ENCODE assay signal across 8 mouse cellular contexts in the genomic region with DNA sequence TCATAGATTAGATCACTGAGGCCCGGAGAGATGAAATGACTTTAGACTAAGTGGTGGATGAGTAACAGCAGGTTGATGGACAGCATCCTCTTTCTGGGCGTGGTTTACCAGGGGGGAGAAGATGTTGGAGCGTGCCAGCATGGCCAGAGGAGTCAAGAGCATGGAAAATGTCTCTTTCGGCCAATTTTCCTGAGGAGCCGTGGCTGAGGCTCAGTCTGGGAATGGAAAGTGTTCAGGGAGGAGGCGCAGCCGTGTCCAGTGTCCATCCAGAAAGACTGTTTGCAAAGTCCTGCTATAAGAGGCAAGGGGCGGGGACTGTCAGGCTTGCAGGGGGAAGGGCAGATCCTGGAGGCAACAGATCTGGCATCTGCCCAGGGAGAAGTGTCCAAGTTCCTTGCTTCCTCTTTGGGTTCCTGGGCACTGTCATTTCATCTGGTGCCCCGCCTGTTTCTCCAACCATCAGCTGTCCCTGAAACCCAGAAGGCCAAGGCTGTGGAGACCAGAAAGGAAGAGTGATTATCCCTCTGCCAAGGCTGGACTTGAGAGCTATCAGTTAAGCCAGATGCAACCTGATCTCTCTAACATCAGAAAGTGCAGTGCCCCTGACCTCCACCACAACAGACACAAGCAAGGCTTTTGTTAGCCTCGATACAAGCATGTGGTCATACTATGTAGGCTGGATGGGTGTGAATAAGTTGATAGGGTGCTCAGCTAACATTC. TPM values are rescaled to one million over a fixed set of nuclear protein-coding genes. Genes with fewer than 3 reads are reported as not detected.
DNase-seq lines count a peak whose midpoint lies in the region; ATAC-seq and TF ChIP-seq lines count a peak whose summit lies in the region.

No protein-coding gene starts in this region.

- intact Hi-C loops in gastrocnemius, postnatal 14 days (cut with DNase I; ENCODE audit: low total_unique reads) = no loop called here

- DNase-seq in hindbrain, embryonic 10.5 days (ENCODE audit: low spot score) = no peak
- DNase-seq in MEL-GATA-1-ER (ENCODE audit: extremely low read depth, low read depth) = peak; percentile 13
- peak; percentile 77 for DNase-seq in gastrocnemius, postnatal 14 days
- no peak for DNase-seq in layer of hippocampus, adult 9-10 months (ENCODE audit: low spot score)
- no peak for DNase-seq in cerebellum, postnatal 36 days

- 72% methylated on average over 10 of the region's 10 CpGs for WGBS in hindbrain, embryonic 10.5 days
- 72% methylated on average over 10 of the region's 10 CpGs for WGBS in hindbrain, embryonic 16.5 days
- 58% methylated on average over 10 of the region's 10 CpGs for WGBS in kidney, embryonic 15.5 days

- no peak overlapping the region for H3K4me3 ChIP-seq in hindbrain, embryonic 10.5 days
- no peak overlapping the region for H3K4me3 ChIP-seq in hindbrain, embryonic 16.5 days (ENCODE audit: low read length)
- H3K4me3 ChIP-seq in kidney, embryonic 15.5 days (replicated peaks) = no peak overlapping the region
- H3K4me3 ChIP-seq in myocyte = no peak overlapping the region

- H3K4me1 ChIP-seq in hindbrain, embryonic 10.5 days (replicated peaks) = peaks cover 26% of the 10 kb centered on the region
- peaks cover 12% of the 10 kb centered on the region for H3K4me1 ChIP-seq in hindbrain, embryonic 16.5 days (ENCODE audit: control insufficient read depth, insufficient read depth, low read depth, low read length)
- peaks cover 22% of the 10 kb centered on the region for H3K4me1 ChIP-seq in kidney, embryonic 15.5 days

- no peak overlapping the region for H3ac ChIP-seq in myocyte (ENCODE audit: control insufficient read depth, insufficient read length)

- ATAC-seq in hindbrain, embryonic 16.5 days = no peak
- ATAC-seq in kidney, embryonic 15.5 days (replicated peaks; ENCODE audit: low FRiP score) = 0 out of 2 replicates have a peak, but pooled peaks have one; percentile 23

- no peaks in the 10 kb centered on the region for H3K79me2 ChIP-seq in myocyte (ENCODE audit: control insufficient read depth, insufficient read depth)

- H3K27ac ChIP-seq in hindbrain, embryonic 10.5 days = peak overlapping the region; percentile 23; the same call in 1 of the 2 replicates
- H3K27ac ChIP-seq in hindbrain, embryonic 16.5 days (ENCODE audit: low read depth, low read length) = no peak overlapping the region; the same call in 1 of the 2 replicates
- H3K27ac ChIP-seq in kidney, embryonic 15.5 days = 0 out of 2 replicates have a peak overlapping the region, but pooled peaks have one; percentile 15

- no peaks in the 10 kb centered on the region for H3K9me3 ChIP-seq in hindbrain, embryonic 10.5 days
- H3K9me3 ChIP-seq in hindbrain, embryonic 16.5 days (ENCODE audit: control insufficient read depth, low read length) = no peaks in the 10 kb centered on the region
- no peaks in the 10 kb centered on the region for H3K9me3 ChIP-seq in kidney, embryonic 15.5 days (replicated peaks)

- no peak for TF ChIP-seq POLR2A in myocyte (IDR thresholded peaks at IDR 0.05; ENCODE audit: insufficient read length, low read depth)

- no peak overlapping the region for H3K9ac ChIP-seq in hindbrain, embryonic 16.5 days (ENCODE audit: low read depth, low read length)
- H3K9ac ChIP-seq in kidney, embryonic 15.5 days = no peak overlapping the region

- no peak overlapping the region for H3K4me2 ChIP-seq in hindbrain, embryonic 16.5 days (ENCODE audit: low read length)
- H3K4me2 ChIP-seq in kidney, embryonic 15.5 days = no peak overlapping the region
- H3K4me2 ChIP-seq in myocyte (ENCODE audit: low read depth) = peak overlapping the region; percentile 78

- no peaks in the 10 kb centered on the region for H3K36me3 ChIP-seq in hindbrain, embryonic 10.5 days
- no peaks in the 10 kb centered on the region for H3K36me3 ChIP-seq in hindbrain, embryonic 16.5 days (ENCODE audit: control insufficient read depth, insufficient read depth, low read length)
- no peaks in the 10 kb centered on the region for H3K36me3 ChIP-seq in kidney, embryonic 15.5 days
- H3K36me3 ChIP-seq in myocyte (ENCODE audit: control insufficient read depth, insufficient read depth) = no peaks in the 10 kb centered on the region

- H3K27me3 ChIP-seq in hindbrain, embryonic 10.5 days (ENCODE audit: insufficient read depth, poor library complexity, severe bottlenecking) = no peaks in the 10 kb centered on the region
- no peaks in the 10 kb centered on the region for H3K27me3 ChIP-seq in hindbrain, embryonic 16.5 days (replicated peaks; ENCODE audit: control insufficient read depth, insufficient read depth, low read length)
- no peaks in the 10 kb centered on the region for H3K27me3 ChIP-seq in kidney, embryonic 15.5 days
- H3K27me3 ChIP-seq in myocyte (ENCODE audit: control insufficient read depth, insufficient read depth, insufficient read length) = no peaks in the 10 kb centered on the region

TF ChIP-seq in myocyte, 11 proteins besides CTCF, POLR2A, EP300 and RAD21:
- TF ChIP-seq MYOG (IDR thresholded peaks at IDR 0.05; ENCODE audit: control insufficient read depth in 1 of 3, insufficient read depth in 1 of 3, insufficient read length in 2 of 3, low read depth in 2 of 3) = peak in 2 of 3 experiments; percentile 3 to 47
- TF ChIP-seq TCF12 (IDR thresholded peaks at IDR 0.05; ENCODE audit: insufficient read depth, poor library complexity, severe bottlenecking) = no peak
- no peak for TF ChIP-seq MYOD1 (IDR thresholded peaks at IDR 0.05; ENCODE audit: control insufficient read depth in 1 of 3, insufficient read length in 2 of 3, low read depth in 2 of 3)

RNA-seq across cellular contexts. Expression of gene H13, which starts 16.2 kb away (rescaled TPM):
- polyA plus RNA-seq in hindbrain, embryonic 10.5 days (2016; fragmentation: Nextera tagmentation; extraction: Ambion mirVana) = 103 and 134 TPM in 2 replicates
- polyA plus RNA-seq in hindbrain, embryonic 16.5 days (2015; fragmentation: Nextera tagmentation; extraction: Ambion mirVana) = 172 and 178 TPM in 2 replicates
- total RNA-seq in gastrocnemius, postnatal 14 days (2021) = 10 to 100 TPM; 45.8 to 49.1 TPM
- polyA plus RNA-seq in kidney, embryonic 15.5 days (2015; fragmentation: Nextera tagmentation; extraction: Ambion mirVana) = 141 and 147 TPM in 2 replicates
- polyA plus RNA-seq in myocyte (2012; fragmentation: generic; extraction: Trizol) = 190 TPM

RNA-seq across cellular contexts. Expression of gene Rem1, which starts 26.3 kb away (rescaled TPM):
- 0.35 and 0.37 TPM in 2 replicates for polyA plus RNA-seq in hindbrain, embryonic 10.5 days (2016; fragmentation: Nextera tagmentation; extraction: Ambion mirVana)
- 0.80 and 0.82 TPM in 2 replicates for polyA plus RNA-seq in hindbrain, embryonic 16.5 days (2015; fragmentation: Nextera tagmentation; extraction: Ambion mirVana)
- 1 to 10 TPM; 5.2 to 7.3 TPM for total RNA-seq in gastrocnemius, postnatal 14 days (2021)
- 59.1 and 62.5 TPM in 2 replicates for polyA plus RNA-seq in kidney, embryonic 15.5 days (2015; fragmentation: Nextera tagmentation; extraction: Ambion mirVana)
- polyA plus RNA-seq in myocyte (2012; fragmentation: generic; extraction: Trizol) = 28.3 TPM

RNA-seq across cellular contexts. Expression of gene Defb25, which starts 30.2 kb away (rescaled TPM):
- polyA plus RNA-seq in hindbrain, embryonic 10.5 days (2016; fragmentation: Nextera tagmentation; extraction: Ambion mirVana) = not detected in 2 replicates
- polyA plus RNA-seq in hindbrain, embryonic 16.5 days (2015; fragmentation: Nextera tagmentation; extraction: Ambion mirVana) = not detected in 2 replicates
- total RNA-seq in gastrocnemius, postnatal 14 days (2021) = 1 to 10 TPM; 1.3 to 1.4 TPM
- polyA plus RNA-seq in kidney, embryonic 15.5 days (2015; fragmentation: Nextera tagmentation; extraction: Ambion mirVana) = 23.2 and 25.2 TPM in 2 replicates
- 8.8 TPM for polyA plus RNA-seq in myocyte (2012; fragmentation: generic; extraction: Trizol)

RNA-seq across cellular contexts. Expression of gene Mcts2, which starts 33.8 kb away (rescaled TPM):
- 41.1 and 48.7 TPM in 2 replicates for polyA plus RNA-seq in hindbrain, embryonic 10.5 days (2016; fragmentation: Nextera tagmentation; extraction: Ambion mirVana)
- polyA plus RNA-seq in hindbrain, embryonic 16.5 days (2015; fragmentation: Nextera tagmentation; extraction: Ambion mirVana) = 32.2 and 36.7 TPM in 2 replicates
- 10 to 100 TPM; 11.9 to 13.8 TPM for total RNA-seq in gastrocnemius, postnatal 14 days (2021)
- polyA plus RNA-seq in kidney, embryonic 15.5 days (2015; fragmentation: Nextera tagmentation; extraction: Ambion mirVana) = 29.5 and 31.0 TPM in 2 replicates
- polyA plus RNA-seq in myocyte (2012; fragmentation: generic; extraction: Trizol) = 27.0 TPM

RNA-seq across cellular contexts. Expression of gene Defb36, which starts 48.9 kb away (rescaled TPM):
- polyA plus RNA-seq in hindbrain, embryonic 10.5 days (2016; fragmentation: Nextera tagmentation; extraction: Ambion mirVana) = not detected in 2 replicates
- not detected in 2 replicates for polyA plus RNA-seq in hindbrain, embryonic 16.5 days (2015; fragmentation: Nextera tagmentation; extraction: Ambion mirVana)
- total RNA-seq in gastrocnemius, postnatal 14 days (2021) = not detected
- polyA plus RNA-seq in kidney, embryonic 15.5 days (2015; fragmentation: Nextera tagmentation; extraction: Ambion mirVana) = 0.67 and 0.88 TPM in 2 replicates
- polyA plus RNA-seq in myocyte (2012; fragmentation: generic; extraction: Trizol) = not detected

Comparison
In these comparisons a context has a peak if more than half of its experiments do, and no peak if none do; other contexts are left out.
1. DNase-seq: peak in MEL-GATA-1-ER (single experiment) and gastrocnemius, postnatal 14 days (single experiment); none in hindbrain, embryonic 10.5 days (single experiment), layer of hippocampus, adult 9-10 months (single experiment) and cerebellum, postnatal 36 days (0 of 2).
2. RNA of gene Rem1, which starts 26.3 kb away (polyA plus RNA-seq): 59.1 to 62.5 TPM in kidney, embryonic 15.5 days and 28.3 TPM in myocyte (single experiment); 0.80 to 0.82 TPM in hindbrain, embryonic 16.5 days and 0.35 to 0.37 TPM in hindbrain, embryonic 10.5 days; every median in the first group is over 10 times any median in the second.